Mouse (Mus musculus): ENCODE measurements around the gene Csnk2b. TPM values are rescaled to one million over a fixed set of nuclear protein-coding genes. Genes with fewer than 3 reads are reported as not detected.
"Not testable (repeated sequence)": the region's sequence is repeated elsewhere in the genome, so short reads cannot be mapped to it uniquely, and the experiment has no call there.

Csnk2b gene
- total RNA-seq, 4 experiments from 2014 or later, result 188 to 228 (median 194) TPM

DNA sequence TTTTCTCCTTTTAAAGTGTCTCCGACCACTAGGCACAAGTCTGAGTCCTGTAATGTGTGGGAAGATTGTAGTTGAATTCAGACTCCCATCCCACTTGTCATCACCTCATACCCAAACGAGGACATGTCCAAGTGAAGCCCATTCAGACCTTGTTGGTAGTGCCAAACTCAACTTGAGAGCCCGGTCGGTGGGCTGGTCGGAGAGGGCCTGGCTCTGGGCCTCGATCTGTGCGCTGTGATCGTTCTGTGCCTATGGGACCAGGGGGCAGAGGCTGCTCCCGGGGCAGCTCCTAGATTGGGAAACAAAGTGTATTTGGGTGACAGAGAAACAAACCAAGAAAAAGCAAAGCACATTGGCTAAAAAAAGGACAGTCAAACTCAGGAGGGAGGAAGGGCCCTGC, 31.2 kb upstream of the Csnk2b start:
- DNase-seq (ENCODE audit: low spot score in 2 of 2), result no peak

DNA sequence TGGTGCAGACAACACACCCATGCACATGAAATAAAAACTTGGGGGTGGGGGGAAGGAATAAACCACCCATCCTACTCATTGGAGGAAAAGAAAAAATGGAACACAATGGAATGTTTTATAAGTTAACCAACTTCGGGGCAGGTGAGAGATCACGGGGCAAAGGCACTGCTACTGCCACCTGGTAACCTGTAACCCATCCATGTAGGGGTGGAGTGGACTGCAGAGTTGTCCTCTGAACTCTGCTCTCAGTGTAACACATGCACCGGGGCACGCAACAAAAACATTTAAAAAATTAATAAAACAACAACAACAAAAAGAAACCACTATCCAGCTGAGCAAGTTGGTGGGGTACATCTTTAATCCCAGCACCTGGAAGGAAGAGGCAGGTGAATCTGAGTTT, 30.3 kb upstream of the Csnk2b start:
- no peak for DNase-seq (ENCODE audit: low spot score in 2 of 2)

DNA sequence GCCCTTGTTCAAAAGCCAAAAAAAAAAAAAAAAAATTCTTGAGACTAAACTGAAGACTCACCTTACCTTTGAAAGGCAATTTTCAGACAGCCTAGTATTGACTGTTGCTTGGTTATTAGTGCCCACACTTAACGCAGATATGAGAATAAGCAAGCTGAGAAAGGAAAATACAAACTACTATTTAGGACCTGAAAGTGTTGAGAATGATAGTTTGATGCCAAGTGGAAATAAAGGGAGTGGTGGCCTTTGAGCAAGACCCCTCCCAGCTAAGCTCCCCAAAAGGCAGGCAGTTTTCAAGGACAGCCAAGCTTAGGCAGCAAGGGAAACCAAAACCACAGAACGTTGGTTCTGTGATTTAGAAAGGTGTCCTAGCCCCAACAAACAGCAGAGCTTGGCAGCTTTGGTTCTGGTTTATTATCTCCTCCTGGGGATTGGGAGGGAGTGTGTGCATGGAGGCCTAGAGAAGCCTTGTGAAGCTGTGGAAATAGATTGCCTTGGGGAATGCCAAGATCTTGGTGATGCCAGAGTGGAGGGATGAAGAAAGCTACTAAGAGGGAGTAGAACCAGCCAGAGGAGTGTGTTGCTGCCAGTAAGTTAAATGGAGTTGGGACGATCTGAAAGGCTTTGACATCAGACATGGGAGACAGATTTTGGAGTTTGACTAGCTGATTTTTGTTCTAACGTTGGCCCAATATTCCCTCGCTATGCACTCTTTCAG, 26.2 kb upstream of the Csnk2b start:
- no peak for DNase-seq (ENCODE audit: low spot score in 2 of 2)

DNA sequence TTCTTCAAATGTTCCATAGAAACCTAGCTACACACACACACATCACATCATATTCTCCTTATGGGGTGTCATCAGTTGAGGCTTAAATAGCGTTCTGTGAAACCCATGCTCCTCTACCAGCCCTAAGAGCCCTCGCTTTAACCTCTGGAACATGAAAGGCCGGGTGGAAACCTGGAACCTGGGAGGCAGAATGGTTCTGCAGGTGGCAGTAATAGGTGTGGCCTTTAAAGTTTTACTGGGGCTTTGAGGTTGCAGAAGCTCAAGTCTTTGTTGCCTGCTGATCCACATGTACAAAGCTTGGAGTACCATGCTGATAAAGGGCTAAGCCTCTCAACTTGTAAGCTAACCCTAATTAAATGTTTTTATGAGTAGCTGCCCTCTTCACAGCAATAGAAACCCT, 25.5 kb upstream of the Csnk2b start:
- DNase-seq (ENCODE audit: low spot score in 2 of 2), result no peak

DNA sequence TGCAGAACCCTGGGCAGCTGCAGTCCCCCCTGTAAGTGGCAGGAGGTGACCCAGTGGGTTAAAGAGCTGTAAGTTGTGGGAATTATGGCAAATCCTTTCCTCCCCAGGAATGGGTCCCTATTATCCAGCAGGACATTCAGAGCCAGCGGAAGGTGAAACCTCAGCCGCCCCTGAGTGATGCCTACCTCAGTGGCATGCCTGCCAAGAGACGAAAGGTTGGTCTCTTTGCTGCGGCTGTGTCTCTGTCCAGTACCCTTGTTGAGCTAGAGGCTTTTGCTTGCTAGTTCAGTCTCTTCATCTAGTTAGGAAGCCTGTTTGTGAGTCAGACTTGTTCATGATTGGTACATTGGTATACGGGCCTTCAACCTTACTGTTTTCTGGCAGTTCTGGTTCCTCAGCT, 24.3 kb upstream of the Csnk2b start:
- DNase-seq (ENCODE audit: low spot score in 2 of 2), result no peak

DNA sequence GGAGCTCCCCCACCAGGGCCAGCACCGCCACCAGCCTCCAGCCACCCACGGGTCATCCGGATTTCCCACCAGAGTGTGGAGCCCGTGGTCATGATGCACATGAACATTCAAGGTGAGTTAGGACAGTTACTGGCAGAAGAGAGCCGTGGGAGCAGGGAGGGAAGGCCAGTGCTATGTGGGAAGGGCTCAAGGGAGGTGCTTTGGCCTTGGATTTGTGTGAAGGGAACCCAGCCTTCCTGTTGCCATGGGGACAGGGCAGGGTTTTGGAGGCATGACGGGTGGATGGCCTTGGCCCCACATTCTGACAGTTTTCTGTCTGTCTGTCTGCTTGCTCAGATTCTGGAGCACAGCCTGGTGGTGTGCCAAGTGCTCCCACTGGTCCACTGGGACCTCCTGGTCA, 20.1 kb upstream of the Csnk2b start:
- no peak for DNase-seq (ENCODE audit: low spot score in 2 of 2)

DNA sequence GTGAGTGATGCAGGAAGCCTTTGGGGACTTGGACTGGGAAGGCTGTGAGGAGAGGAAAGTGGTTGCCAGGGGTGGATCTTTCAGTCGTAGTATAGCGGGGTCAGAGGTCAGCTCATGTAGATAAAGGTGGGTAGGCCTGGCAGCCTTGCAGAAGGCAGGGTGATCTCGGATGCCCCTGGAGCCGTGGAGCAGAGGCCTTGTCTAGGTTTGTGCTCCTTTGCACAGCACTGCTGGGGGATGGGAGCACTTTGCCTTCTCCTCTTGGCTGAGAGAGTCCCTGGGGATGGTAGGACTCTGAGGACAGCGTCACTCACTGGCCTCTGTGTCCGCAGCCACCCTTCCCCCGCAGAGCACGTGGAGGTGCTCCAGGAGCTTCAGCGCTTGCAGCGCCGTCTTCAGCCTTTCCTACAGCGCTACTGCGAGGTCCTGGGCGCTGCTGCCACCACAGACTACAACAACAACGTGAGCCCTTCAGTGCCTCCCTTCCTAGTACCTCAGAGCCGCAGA, 18.7 kb upstream of the Csnk2b start:
- no peak for DNase-seq (ENCODE audit: low spot score in 2 of 2)

DNA sequence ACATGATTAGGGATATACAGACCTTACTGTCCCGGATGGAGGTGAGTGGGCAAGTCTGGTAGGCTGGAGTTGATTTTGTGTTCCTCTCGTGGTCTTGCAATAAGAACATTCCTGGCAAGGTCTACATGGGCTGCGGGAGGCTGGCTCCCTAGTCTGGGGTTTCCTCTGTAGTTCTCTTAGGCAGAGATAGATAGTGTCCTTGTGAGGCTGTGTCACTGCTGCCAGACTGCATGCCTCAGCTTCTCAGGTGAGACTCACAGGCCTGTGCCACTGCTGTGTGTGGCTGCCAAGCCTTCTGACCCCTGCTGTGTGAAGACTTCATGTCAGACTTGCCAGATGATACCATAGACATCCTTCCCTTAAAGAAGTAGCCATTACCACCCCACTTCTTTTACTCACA, 17.4 kb upstream of the Csnk2b start:
- DNase-seq (ENCODE audit: low spot score in 2 of 2), result no peak

DNA sequence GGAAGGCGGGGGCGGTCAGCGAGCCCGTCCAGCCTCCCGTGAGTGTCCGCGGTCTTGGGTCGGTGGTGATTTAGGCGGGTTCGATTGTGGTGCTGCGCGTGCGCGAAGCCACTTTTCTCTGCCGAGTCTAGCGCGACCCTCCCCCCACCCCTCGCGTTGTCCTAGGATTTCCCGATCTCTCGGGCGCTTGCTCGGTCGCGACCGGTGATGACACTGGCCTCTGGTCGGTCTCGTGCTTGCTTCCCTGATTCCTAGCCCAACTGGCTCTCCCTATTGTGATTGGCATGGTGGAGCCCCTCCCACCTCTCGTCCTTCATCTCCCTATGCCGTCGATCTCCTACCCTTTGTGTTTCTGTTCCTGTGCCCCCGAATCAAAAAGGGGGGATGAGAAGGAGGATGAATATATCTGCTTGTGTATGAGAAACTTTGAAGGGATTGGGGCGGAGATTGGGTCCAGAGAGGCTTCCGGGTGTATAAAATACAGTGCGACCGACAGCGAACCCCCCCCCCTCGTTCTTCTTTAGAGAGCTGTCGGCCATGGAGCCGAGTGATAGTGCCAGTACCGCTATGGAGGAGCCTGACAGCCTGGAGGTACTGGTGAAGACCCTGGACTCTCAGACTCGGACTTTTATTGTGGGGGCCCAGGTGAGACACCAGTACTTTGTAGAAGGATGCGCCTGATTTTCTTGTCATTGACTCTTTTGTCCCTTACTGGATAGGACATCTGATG, 13.9 kb upstream of the Csnk2b start:
- DNase-seq (ENCODE audit: low spot score in 2 of 2), result no peak

DNA sequence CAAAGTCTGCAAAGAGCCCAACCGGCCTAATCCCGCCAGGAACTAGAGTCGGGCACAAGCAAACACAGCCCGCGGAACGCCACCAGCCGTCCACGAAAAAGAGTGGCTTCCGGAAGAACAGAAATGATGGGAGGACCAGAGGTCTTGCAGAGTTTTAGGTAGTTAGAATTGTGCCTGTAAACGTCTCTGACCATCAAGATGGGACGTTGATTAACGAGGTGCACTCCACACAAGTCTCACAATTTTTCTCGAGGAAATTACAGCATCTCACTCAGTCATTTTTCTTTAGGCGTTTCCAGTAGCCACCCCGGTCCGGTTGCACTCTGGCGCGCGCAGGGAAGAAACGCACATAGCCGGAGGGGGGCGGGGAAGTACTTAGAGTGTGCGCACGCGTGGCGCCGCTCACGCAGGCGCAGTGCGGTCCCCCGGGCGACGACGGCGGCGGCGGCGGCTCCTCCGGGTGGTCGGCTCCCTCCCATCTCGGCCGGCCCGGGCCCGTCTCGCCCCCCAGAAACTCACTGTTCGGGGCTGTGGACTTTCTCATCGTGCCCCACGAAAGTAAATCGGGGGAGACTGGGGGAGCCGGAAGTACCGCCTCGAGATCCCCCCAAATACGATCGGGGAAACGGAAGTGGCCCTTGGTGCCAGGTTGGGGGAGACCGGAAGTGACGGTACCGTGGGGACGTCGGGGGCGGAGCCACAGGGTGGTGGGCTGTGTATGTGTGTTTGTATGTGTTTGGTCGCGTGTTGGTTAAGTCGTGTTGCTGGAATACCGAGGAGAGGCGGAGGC, 13.1 kb upstream of the Csnk2b start, which contains the start of gene Bag6:
Gene Bag6, plus strand, starts transcription at position 378 of the 790 bp plus-strand sequence.
- peak; percentile 93 to 95 for DNase-seq (ENCODE audit: low spot score in 2 of 2)

DNA sequence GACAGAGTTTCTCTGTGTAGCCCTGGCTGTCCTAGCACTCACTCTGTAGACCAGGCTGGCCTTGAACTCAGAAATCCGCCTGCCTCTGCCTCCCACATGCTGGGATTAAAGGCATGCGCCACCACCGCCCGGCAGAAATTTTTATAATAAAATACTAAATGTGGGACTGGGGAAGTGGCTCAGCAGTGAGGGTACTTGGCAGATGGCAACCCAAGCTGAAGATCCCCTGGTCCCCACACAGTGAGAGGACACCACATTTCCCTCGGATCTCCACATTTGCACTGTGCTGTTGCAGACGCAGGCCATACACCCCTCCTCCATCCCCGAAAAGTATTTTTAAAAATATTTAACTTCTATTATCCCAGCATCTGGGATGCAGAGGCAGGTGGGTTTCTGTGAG, 11.7 kb upstream of the Csnk2b start:
- DNase-seq (ENCODE audit: low spot score in 2 of 2), result no peak

DNA sequence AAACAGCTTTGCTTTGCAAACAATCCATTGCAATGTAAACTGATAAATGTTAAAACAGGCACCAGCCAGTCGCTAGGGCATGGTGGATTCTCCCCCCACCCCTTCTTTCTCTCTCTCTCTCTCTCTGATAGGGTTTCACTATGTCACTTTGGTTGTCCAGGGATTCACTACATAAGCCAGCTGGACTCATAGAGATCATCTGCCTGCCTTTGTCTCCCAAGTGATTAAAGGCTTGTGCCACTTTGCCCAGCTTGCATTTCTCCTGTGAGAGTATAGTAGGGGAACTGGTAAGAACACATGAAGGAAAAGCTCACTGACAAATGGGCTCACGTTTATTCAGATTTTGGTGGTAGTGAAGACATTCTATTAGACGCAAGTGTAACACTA, 10.3 kb upstream of the Csnk2b start:
- DNase-seq (ENCODE audit: low spot score in 2 of 2), result no peak

DNA sequence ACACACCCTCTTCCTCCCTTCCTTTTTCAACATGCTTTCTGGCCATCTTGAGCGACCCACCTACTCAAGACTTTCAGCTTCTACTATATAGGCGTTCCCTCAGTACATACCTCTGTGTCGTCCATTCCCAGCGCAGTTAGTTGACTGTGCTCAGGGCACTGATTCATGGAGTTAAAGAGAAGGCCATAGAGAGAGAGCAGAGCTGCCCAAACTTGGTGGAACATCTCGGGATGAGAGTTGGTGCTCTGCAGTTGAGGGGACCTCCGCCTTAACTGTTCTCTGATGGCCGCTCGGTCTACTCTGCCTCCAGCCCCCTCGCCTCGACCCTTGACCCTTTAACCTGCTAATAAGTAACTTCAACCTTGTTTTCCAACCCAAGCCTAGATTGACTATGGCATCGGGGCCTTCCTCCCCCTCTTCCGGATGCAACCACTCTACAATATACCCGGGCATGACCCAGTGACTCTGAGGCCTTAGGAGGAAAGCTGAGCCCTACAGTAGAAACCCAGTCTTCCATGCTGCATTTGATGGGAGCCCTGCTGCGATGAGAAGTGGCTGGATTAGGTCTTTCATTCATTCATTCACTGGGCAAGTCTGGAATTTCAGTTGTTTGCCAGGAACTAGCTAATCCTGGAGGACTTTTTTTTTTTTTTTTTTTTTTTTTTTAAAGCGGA, 9.8 kb upstream of the Csnk2b start, which contains the start of gene Apom:
Gene Apom, minus strand, starts transcription at position 551 of the 674 bp plus-strand sequence.
- DNase-seq (ENCODE audit: low spot score in 2 of 2), result no peak

DNA sequence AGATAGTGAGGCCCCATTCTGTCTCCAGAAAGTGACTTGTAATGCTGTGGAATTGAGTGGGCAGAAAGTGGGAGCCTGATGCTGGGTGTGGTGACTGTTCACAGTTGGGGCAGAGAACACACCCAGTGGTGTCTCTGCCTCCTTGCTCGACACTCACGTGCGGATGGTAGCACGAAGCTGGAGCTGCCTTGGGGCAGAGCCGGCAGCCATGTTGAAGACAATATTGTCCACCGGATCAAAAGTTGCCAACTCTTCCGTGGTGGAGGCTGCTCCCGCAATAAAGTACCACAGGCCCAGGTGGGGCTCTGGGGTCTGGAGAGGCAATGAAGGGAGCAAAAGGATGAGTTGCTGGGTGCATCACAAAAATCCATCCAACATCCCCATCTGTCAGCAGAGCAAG, 9.2 kb upstream of the Csnk2b start:
- DNase-seq (ENCODE audit: low spot score in 2 of 2), result no peak

DNA sequence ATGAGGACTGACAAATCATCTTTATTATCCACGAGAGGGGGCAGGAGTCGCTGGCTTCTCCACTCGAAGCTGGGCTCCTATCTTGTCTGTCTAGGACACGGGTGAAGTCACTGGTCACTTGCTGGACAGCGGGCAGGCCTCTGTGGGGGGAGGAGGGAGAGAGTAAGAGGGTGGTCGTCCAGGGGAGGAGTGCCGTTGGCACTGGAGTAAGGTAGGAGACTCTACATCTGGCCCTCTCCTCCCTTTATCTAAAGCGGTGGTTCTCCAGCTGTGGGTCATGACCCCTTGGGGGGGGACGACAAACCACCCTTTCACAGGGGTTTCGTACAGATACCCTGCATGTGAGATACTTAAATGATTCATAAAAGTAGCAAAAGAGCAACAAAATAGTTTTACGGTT, 7.1 kb upstream of the Csnk2b start:
- DNase-seq (ENCODE audit: low spot score in 2 of 2), result no peak

DNA sequence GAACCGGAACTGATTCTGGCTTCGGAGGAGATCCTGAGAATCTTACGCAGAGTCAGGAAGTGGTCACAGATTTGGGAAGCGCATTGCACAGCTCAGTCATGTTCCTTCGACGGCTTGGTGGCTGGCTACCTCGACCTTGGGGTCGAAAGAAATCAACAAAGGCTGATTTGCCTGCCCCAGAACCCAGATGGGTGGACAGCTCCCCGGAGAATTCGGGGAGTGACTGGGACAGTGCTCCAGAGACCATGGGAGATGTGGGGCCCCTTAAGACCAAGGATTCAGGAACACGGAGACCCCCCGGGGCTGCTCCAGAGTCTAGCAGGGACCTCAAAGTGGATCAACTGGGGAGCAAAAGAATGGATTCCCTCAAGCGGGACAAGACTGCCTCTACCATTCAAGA, 5.2 kb upstream of the Csnk2b start:
- no peak for DNase-seq (ENCODE audit: low spot score in 2 of 2)

DNA sequence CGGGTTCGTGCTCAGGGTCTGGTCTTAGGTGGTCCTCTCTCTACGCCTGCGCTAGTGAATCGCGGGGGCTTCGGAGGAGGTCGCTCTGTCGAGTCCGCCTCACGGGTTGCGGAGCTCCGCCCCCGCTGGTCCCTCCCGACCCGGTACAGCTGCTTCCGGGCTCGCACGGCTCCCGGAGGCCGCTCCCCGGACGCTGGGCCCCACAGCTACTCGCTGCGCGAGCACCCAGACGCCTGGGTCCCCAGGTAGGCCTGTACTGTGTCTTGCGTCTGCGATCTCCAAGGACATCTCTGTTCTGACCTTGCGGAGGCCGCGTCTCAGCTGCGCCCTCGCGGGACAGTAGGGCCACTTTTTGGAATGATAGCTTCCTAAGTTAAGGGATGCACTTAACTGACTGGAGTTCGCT, 4.4 kb upstream of the Csnk2b start, which contains the start of gene D17H6S53E:
Gene D17H6S53E, plus strand, starts transcription at position 168 of the 406 bp plus-strand sequence.
- DNase-seq (ENCODE audit: low spot score in 2 of 2), result peak; percentile 56 to 66

DNA sequence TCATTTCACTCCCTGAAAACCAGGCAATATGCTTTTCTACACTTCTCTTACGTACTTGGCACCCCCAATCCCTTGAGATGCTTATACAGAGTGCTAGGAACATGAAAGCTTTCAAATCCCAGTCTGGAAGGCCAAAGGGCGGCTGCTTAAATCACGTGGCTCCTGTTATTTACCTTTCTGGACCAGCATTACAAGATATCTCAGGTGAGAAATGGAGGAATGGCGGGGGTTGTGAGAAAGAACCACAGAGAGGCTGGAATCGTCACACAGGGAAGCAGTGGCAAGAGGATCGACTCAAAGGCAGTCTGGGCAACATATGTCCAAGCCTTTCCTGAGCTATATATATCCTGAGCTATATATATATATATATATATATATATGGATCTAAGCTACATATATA, 3.7 kb upstream of the Csnk2b start:
- no peak for DNase-seq (ENCODE audit: low spot score in 2 of 2)

DNA sequence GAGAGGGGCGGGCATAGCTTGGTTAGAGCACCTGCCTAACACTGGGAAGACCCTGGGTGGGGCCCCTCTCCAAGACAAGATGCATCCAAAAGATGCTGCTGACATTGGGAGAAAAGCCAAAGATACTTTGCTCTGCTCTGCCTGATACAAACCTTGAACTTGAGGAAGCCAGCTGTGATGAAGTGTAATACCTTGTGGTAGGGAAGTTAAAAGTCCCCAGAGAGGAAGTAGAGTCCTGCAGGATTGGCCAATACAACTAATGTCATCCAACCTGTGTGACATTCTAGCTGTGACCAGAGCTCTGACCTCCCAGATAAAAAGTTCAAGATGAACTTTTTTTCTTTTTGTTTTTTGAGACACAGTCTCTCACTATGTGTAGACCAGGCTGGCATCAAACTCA, 3.2 kb upstream of the Csnk2b start:
- no peak for DNase-seq (ENCODE audit: low spot score in 2 of 2)

DNA sequence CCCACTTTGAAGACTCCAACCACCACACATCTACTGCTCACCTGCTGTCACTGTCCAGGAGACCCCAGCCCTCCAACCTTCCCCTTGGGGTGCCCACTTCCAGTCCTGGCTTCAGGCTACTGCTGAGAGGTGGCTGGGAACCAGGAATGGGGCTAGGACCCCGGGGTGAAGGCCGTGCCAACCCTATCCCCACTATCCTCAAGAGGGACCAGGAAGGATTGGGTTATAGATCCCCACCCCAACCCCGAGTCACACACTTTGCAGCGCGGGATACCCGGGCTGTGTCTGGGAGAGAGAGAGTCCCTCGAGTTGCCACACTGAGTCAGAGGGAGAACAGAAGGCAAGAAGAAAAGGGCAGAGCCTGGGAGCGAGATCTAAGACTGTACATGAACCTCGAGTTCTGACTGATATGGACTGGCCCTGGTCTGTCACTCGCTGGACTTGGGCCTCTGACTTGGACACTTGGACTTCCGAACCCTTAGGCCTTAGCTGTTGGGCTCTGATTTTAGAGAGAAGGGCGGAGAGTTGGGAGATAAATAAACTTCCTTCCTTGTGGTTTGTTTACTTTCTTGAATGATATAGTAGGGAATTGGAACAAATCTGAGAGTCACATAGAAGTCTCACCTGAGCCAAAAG, 2.5 kb upstream of the Csnk2b start:
- DNase-seq (ENCODE audit: low spot score in 2 of 2), result not testable (repeated sequence)

DNA sequence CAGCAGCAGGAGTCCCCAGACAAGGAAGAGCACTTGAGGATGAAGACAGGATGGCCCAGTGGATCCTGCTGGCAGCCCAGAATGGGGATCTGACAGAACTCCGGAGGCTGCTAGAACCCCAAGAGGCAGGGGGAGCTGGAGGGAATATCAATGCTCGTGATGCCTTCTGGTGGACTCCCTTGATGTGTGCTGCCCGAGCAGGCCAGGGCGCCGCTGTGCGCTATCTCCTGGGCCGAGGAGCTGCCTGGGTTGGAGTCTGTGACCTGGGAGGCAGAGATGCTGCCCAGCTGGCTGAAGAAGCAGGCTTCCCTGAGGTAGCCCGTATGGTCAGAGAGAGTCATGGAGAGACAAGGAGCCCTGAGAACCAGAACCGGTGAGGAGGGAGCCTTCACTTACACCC, 1.4 kb upstream of the Csnk2b start:
- DNase-seq (ENCODE audit: low spot score in 2 of 2), result not testable (repeated sequence)
